Mouse (Mus musculus): ENCODE measurements at regions not wholly inside any gene's neighbourhood (a gene's known extent, or its start where the extent isn't known, plus 50 kb on each side); places are given as distances from the start of the nearest gene placed in this dataset.

- no peak for TF ChIP-seq CTCF (conservative IDR thresholded peaks at IDR 0.05; ENCODE audit: low read length)
- no peak for TF ChIP-seq POU5F1 (IDR thresholded peaks at IDR 0.05; ENCODE audit: borderline replicate concordance, low read length)
- no peak for TF ChIP-seq NANOG (IDR thresholded peaks at IDR 0.05; ENCODE audit: borderline replicate concordance, low read length)
Observed at GRCm38 (mm10) chr3:4278042-4278441, 1472.6 kb upstream of the Gm8797 start.

Measured in E14TG2a.4 (cell line).